Mouse (Mus musculus) gonadal fat pad, adult 2 months (tissue): ENCODE measurements around the gene Xpo6. TPM values are rescaled to one million over a fixed set of nuclear protein-coding genes. Genes with fewer than 3 reads are reported as not detected.

ENCODE experiments used
- DNase-seq: peaks from one replicate; pipeline ENCODE4 v3.0.0-alpha.2; 2012; ENCODE audit warnings: low read depth
- polyA plus RNA-seq: library from polyadenylated mRNA; depleted of rRNA; stranded (reverse); fragments of >200 nt; gene quantifications from 2 replicates; pipeline ENCODE4 v1.2.3, GENCODE M21; 2012; rRNA removed

Xpo6 gene
- polyA plus RNA-seq, result 133 and 151 TPM in 2 replicates

DNA sequence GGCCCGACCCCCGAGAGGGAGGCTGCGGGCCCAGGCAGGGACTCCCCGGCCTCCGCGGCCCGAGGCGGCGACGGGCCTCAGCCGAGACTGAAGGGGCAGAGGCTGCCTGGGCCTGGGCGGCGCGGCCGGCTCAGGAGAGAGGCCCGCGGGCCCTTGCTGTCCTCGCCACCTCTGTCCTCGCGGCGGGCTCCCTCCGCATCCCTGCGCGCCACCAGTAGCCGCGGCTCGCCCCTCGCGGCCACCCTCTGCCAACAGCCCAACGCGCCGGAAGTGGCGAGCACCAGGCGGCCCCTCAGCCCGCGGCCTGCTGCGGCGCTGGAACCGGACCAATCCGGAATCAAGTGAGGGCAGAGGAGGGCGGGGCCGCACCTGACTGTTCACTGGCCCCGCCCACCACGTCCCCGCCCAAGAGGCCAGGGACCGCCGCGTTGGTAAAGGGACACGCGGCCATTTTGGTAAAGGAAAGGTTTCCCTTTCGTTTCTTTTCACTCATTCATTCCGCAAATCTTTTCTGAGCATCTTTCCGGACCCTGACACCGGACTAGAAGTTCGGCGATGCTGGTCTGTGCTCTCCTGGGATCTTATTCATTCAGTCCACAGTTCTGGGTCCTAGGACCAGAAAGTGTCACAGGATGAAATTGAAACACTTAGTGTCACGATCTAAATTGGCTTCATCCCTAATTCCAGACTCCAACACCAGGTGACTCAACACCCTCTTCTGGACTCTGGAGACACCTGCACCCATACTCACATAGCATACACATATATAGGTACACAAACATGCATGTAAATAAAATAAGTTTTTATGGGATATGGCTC is at the start of gene Xpo6:
Gene Xpo6, minus strand, starts transcription at position 324 of the 819 bp plus-strand sequence.
- peak; percentile 46 for DNase-seq

DNA sequence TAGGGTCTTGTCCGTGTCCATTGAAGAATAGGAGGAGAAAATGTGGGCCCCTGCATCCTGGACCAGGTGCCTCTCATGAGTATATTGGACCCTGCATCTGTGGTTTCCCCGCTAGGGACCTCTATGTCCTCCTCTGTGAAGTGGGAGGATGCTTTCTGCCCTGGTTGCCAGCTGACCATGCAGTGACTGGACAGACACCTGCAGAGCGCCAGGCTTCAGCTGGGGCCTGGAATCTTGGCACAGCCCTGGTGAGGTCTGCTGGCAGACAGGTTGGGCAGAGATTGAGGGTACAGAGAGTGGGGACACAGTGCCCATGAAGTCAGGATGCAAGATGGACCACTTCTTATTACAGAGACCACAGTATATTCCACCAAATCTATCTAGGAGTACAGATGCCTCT is 49.7 kb upstream of the Xpo6 start:
- no peak for DNase-seq

DNA sequence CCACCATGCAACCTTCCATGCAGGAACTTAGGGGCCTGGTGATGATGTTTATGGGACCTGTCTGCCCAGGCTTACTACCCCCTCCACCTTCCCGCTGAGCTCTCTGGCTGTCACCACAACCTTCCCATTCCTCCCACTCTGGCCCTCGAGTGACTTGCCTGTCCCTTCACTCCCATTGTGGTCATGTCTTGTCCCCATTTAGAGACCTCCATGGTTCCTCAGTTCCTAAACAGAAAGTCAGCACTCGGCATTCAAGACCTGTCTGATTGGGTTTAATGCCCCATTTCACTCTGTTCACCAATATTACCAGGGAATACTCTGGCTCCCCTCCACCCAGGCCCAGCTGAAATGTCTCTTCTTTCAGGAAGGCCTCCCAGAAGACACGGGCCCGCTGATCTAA is 48.8 kb upstream of the Xpo6 start:
- DNase-seq, result no peak

DNA sequence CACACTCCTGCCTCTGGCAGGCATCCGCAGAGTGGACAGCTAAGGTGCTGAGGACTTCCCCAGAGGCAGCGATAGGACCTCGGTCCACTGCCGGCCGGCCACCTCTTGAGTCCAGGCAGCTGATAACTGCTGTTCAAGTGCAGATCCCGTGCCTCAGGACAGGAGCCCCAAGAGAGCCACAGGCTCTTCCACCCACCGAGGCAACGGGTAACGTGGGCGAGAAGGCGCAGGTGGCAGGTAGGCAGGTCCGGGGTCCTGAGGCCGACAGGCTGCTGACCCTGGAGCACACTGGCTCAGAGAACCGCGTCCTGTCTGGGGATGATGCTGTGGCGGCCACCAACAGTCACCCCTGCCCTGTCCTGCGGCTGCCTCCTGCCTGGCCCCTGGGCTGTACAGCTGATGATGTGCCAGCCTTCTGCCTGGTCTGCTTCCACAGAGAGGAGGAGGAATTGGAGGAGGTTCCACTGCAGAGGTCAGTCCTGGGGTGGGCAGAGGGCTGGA is 48.4 kb upstream of the Xpo6 start:
- DNase-seq, result no peak

DNA sequence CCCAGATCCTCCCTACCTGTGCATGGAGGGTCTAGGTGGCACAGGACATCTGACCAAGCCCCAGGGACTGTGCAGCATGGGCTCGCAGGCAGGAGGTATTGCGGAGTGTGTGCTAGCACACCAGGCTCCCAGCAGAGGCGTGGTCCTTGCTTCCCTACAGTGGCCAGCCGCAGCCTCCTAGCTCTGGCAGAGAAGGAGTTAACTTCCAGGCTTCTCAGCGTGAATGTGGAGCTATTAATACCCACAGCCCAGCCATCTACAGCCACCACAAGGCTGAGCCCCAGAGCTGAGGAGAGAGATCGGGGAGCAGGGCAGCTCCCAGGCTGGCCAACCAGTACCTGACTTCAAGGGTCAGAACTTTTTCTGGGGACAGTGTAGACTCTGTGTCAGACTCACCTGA is 47.8 kb upstream of the Xpo6 start:
- no peak for DNase-seq

DNA sequence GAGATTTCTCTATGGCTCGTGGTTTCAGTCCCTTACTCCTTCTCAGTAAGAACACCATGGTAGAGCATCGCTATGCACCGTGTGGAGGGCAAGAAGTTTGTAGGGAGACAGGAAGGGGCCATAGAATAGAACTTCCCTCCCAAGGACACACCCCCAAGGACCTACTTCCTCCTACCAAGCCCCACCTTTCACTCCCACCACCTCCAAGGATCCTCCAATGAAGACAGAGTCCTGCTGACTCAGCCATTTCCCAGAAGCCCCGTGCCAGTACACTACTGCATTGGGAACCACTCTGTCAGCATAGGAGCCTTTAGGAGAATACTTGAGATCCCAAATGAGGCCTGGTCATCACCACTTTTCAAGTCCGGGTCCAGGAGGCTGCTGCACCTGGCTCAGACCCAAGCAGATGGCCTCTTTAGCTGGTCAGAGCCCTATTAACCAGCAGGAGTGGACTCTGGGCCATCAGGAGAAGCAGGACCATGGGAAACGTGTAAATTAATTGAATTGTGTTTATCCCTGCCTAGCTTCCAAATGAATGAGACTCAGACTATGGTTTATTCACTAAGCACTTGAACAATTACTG is 44.0 kb upstream of the Xpo6 start:
- DNase-seq, result no peak

DNA sequence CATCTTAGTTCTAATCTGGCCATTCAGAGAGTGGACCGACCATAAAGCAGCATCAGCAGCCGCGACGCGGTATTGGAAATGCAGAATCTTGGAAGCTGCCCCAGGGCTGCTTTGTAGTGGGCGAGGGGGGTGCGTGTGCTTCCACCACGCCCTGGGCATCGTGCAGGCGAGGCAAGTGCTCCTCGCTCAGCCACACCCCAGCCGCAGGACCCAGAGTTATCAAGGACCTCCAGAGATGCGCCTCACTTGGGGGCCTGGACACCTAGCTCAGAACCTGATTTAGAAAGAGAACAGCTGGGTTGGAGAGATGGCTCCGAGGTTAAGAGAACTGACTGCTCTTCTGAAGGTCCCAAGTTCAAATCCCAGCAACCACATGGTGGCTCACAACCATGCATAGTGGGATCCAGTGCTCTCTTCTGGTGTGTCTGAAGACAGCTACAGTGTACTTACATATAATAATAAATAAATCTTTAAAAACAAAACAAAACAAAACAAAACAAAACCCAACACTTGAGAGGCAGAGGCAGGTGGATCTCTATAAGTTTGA is 40.6 kb upstream of the Xpo6 start:
- DNase-seq, result no peak

DNA sequence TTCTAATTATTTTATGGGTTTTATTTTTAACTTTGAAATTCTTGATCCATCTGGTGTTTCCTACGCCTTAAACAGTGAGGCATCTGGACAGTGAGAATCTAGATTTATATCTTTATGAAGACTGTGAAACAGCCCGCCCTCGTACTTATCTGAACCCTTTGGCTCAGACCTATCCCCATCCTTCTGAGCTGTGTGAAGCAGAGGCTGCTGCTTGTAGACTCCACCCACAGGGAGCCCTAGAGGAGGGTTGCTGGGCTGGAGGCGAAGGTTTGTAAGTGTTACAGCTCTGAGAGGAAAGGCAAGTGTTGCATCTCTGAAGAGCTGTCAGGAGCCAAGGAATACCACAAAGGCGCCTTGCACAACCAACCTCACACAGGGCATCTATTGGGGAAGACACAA is 36.5 kb upstream of the Xpo6 start:
- DNase-seq, result no peak

DNA sequence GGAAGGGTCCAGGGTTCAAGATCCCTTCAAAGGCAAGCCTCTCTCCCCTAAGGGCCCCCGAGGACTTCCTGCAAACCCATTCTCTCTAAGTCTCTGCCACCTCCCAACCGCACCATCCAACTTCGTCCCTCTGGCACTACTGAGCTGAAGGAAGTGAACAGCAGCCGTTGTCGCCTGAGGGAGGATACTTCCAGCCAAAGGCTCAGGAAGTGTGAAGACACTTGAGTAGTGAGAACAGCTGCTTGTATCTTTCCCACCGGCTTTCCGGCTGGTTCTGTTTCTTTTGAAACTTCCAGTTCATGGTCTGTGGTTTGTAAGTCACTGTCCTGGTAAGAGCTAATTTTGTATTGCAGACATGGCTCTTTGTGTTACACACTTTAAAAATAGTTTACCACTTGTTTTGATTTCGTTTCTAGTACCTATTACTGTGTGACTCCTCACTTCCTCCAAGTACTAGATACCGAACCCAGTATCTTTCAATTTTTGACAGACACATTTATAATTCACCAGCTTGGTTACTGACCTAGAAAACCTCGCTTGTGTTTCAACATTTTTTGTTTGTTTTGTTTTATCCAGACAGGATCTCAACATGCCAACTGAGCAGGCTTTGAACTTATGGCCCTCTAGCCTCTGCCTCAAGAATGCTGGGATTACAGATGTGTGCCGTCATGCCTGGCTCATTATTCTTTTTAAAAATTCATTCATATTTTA is 35.9 kb upstream of the Xpo6 start:
- no peak for DNase-seq

DNA sequence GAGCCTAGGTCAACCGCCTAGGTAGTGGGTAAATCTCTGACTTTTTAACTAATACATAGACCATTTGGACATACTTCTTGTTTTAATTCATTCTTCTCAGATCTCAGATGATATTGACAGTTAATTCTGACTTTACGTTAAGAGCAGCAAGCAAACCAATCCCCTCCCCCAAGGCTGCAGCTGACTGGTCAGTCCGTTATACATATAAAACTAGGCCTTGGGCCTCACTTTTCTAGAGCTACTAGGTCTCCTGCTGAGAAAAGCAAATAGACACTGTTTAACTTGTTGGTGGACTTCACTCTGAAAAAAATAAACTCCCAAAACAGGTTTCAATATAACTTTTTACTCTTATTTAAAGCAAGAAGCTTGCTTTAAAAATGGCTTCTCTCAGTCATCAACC is 34.3 kb upstream of the Xpo6 start:
- no peak for DNase-seq

DNA sequence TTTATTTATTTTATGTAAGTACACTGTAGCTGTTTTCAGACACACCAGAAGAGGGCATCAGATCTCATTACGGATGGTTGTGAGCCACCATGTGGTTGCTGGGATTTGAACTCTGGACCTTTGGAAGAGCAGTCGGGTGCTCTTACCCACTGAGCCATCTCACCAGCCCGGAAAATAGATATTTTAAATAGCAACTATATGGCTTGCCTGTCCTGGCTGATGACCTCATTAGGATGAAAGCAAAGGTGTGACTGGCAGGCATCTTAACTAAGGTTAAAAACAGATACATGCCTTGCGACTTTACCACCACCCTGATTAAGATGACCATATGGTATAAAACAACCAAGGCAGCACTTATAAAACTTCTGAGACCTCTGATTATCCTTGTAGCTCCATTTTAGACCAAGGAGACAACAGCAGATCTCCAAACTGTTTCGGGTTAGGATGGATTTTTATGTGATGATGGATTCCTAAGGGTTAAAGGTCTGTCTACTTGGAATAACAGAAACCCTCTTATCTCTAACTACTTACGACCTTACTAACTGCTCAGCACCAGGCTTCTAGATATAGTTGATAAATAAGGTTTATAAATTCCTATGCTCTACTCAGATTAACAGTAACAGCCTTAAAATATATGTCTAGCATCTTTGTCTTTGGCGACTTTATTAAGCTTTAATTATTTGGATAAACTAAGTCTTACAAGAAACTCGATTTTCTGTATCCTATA is 32.2 kb upstream of the Xpo6 start:
- DNase-seq, result no peak

DNA sequence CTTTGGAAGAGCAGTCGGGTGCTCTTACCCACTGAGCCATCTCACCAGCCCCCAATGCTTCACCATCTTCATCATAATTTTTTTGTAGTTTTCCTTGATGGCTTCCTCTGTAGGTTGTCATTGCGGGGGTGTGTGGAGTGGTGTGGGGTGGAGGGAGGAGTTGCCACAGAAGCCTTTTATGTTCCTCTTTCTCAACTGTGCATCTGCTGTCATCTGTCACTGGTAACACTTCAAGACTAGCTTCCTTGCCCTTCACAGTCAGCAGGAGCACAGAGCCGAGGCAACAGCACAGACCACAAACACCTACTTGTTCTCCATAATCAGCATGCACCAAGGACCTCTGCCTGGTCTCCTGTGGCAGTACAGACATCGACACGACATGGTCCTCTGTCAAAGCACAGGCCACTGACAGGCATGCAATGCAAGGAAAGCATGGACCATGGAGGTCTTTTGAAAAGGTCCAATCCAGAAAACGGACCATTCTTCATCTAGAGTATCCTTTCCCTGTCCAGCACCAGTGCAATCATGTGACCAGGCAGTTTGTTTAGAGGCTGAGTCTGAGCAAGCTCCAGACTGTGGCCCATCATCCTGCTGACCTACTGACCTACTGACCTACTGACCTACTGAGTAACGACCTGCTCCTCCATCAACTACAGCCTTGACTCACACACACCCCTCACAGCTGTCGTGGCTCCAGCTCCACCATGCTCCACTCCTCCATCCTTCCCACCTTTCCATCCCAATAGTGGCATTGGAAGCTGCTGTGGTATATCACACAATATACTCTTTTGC is 30.3 kb upstream of the Xpo6 start:
- no peak for DNase-seq

DNA sequence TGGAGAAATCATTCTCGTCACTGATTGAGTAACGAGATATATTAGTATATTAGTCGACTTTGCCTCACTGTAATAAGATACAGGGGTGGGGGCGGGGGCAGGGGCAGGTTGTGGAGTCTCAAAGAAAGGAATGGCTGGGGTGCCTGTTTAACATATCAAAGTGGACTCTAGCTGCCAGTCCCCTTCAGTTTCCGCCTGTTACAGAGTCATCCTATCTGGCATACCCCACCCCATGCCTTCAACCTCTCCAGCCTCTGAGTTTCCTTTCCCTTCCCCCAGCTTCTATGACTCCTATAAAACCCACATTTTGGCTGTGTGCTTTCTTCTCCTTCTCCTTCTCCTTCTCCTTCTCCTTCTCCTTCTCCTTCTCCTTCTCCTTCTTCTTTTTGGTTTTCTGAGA is 25.8 kb upstream of the Xpo6 start:
- DNase-seq, result no peak

DNA sequence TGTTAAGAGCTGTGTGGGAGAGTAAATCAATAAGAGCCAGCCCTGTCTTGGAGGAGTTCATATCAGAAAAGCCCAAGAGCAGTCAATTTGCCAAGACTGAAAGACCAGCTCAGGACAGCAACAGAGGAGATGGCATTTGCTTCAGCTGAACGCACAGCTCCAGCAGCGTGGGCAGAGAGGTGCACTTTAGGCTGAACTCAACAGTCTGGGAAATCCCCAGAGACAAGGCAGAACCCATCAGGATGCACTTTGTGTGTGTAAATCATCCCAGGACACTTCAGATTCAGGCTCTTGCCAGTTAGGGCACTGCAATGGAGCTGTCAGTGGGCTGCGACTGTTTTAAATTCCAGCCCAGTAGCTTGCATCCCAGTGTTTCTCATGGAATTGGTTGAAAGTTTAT is 22.5 kb upstream of the Xpo6 start:
- no peak for DNase-seq

DNA sequence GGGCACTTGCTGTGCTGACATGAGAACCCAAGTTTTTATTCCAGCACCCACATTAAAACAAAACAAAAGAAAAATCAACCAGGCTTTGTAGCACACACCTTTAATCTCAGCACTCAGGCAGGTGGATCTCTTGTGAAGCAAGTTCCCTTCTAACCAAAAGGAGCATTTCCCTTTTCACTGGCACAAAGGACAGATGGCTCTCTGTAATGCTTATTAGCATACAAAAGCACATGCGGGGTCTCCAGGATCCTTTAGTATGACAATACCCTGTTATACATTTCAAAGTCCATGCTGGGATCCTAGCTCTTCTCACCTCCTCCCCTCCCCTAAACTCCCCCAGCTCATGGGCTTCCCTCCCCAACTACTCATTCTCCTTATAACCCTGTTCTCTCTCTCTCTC is 20.3 kb upstream of the Xpo6 start:
- no peak for DNase-seq

DNA sequence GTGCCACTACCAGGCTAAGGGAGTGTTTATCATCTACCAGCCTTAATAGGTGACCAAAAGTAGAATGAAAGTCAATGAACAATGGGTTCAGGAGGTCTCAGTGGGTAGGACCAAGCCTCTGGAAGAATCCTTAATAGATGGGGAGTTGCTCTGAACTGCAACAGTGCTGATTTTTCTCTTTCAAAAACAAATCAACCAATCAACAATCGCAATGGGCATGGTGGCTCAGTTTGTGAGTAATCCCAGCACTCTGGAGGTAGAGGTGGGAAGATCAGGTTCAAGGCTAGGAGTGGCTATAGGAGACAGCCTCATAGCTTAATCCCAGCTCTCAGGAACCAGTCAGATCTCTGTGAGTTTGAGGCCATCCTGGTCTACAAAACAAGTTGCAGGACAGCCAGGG is 18.0 kb upstream of the Xpo6 start:
- no peak for DNase-seq

DNA sequence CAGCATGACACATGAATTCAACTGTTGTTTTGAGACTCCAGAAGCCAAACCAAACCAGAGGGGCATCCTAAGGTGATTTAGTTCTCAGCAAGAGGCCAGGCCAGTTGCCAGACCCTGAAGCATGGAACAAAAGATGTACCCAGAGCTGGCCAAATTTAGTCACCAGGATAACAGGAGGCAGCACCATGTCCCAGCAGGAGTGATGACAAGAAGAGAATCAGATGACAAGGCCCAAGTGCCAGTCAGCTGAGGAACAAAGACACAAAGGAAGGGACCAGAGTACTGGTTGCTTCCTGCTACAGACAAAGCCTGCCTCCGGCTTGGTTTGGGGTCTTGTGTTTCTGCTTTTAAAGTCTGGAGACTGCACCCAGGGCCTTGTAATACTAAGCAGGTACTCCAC is 16.6 kb upstream of the Xpo6 start:
- DNase-seq, result no peak

DNA sequence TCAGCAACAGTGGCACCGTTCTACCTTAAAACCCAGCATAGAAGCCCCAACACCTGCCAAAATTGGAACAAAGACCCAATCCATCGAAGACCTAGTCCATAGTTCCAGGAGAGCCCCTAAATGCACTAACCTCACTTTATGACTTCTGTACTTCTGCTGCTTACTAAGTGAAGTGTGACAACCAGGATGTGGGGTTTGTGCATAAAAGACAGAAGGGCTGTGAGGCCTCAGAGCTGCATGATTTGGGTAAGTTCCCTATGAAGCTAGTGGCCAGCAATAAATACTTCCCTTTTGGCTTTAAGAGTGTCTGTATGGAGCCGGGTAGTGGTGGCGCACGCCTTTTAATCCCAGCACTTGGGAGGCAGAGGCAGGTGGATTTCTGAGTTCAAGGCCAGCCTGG is 10.6 kb upstream of the Xpo6 start:
- no peak for DNase-seq

DNA sequence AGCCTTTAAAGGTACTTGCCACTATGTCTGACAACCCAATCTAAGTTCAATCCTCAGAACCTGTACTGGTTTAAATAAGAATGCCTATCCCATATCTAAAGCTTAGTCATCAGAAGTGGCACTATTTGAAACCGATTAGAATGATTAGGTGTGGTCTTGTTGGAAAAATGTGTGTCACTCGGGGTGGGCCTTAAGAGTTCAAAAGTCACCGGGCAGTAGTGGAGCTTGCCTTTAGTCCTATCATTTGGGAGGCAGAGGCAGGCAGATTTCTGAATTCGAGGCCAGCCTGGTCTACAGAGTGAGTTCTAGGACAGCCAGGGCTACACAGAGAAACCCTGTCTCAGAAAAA is 670 bp upstream of the Xpo6 start:
- no peak for DNase-seq

DNA sequence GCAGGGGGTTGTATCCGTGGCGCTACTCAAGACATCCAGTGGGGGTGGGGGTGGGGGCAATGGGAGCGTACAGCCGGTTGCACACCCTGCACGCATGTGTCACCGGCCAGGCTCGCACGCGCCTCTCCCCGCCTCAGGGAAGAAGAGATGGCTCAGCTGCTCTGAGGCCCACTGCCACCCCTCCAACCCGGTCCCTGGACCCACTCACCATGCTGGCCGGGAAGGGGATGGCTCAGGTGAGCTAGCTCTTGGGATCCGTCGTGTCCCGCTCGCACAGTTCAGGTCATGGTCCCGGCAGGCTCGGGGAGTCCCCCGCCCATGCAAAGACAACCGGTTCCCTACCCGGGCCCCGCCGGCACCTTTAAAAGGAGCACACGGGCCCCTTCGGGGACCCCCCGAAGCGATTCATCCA is 604 bp downstream of the Xpo6 start:
- no peak for DNase-seq

DNA sequence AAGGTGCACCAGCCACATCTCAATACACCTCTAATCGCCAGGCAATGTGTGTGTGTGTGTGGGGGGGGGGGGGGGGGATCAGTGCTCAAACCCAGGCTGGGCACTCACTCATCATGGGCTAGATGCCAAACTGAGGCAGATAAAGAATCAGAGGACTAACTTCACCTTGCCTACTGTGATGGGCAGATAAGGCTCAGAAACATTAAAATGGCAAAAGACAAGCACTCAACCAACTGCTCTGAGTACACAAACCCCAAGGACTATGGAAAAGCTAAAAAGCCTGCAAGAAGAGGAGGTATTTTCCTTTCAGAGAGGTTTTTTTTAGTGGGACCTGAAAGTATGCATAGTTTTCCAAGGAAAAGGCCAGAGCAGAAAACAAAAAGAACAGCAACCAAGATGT is 1.4 kb downstream of the Xpo6 start:
- no peak for DNase-seq
